Mouse (Mus musculus) MEL (cell line): Measurements from ENCODE around the gene Tbc1d2b.

Experiments
- CHD1 ChIP-seq: IDR thresholded peaks from 2 replicates; pipeline ENCODE4 v1.6.1; 2012; ENCODE audit warnings: low read depth, mild to moderate bottlenecking, inconsistent platforms, low read length, improper control_type of control experiment
- CTCF ChIP-seq, 3 experiments: IDR thresholded peaks in 2 of 3; conservative IDR thresholded peaks in 1 of 3; 2 replicates each; pipeline ENCODE4 v1.5.1; 2011 to 2012; ENCODE audit warnings: low read length in 3 of 3, low read depth in 2 of 3, mild to moderate bottlenecking in 2 of 3, improper control_type of control experiment in 1 of 3, inconsistent platforms in 1 of 3, mixed read lengths in 1 of 3, moderate library complexity in 1 of 3; ENCODE audit not compliant: control insufficient read depth in 1 of 3, insufficient read depth in 1 of 3, poor library complexity in 1 of 3, severe bottlenecking in 1 of 3
- E2F4 ChIP-seq: IDR thresholded peaks from 2 replicates; pipeline ENCODE4 v1.6.1; 2011; ENCODE audit warnings: low read depth, low read length, improper control_type of control experiment, borderline replicate concordance
- ELF1 ChIP-seq: IDR thresholded peaks from 2 replicates; pipeline ENCODE4 v1.6.1; 2014; ENCODE audit warnings: low read depth, mild to moderate bottlenecking, inconsistent platforms, low read length, improper control_type of control experiment, moderate library complexity
- GATA1 ChIP-seq: IDR thresholded peaks from 2 replicates; pipeline ENCODE4 v1.6.1; 2011; ENCODE audit warnings: low read depth, low read length, improper control_type of control experiment
- HCFC1 ChIP-seq: IDR thresholded peaks from 2 replicates; pipeline ENCODE4 v1.6.1; 2012; ENCODE audit warnings: low read depth, mild to moderate bottlenecking, inconsistent platforms, low read length, improper control_type of control experiment, moderate library complexity
- MYB ChIP-seq: IDR thresholded peaks from 2 replicates; pipeline ENCODE4 v1.6.1; 2011; ENCODE audit warnings: mild to moderate bottlenecking, low read depth, low read length, improper control_type of control experiment
- SMC3 ChIP-seq: IDR thresholded peaks from 2 replicates; pipeline ENCODE4 v1.6.1; 2011; ENCODE audit warnings: low read depth, low read length, improper control_type of control experiment
- ZC3H11A ChIP-seq: IDR thresholded peaks from 2 replicates; pipeline ENCODE4 v1.6.1; 2012; ENCODE audit warnings: low read depth, mild to moderate bottlenecking, inconsistent platforms, low read length, improper control_type of control experiment

GRCm38 (mm10) chr9:90208655-90209054 lies 61.9 kb downstream of the Tbc1d2b start:
- no peak for TF ChIP-seq ELF1
- no peak for TF ChIP-seq CTCF (IDR thresholded peaks at IDR 0.05 in 2 of 3, conservative IDR thresholded peaks at IDR 0.05 in 1 of 3; ENCODE audit: control insufficient read depth in 1 of 3, insufficient read depth in 1 of 3, low read depth in 2 of 3, low read length in 3 of 3, poor library complexity in 1 of 3, severe bottlenecking in 1 of 3)
- TF ChIP-seq ZC3H11A = no peak
- no peak for TF ChIP-seq E2F4
- TF ChIP-seq HCFC1 = no peak
- no peak for TF ChIP-seq SMC3
- TF ChIP-seq MYB = no peak
- TF ChIP-seq GATA1 = no peak
- TF ChIP-seq CHD1 = no peak
